Mouse (Mus musculus): ENCODE measurements around the gene Gm17334. TPM values are rescaled to one million over a fixed set of nuclear protein-coding genes. Genes with fewer than 3 reads are reported as not detected.

Gm17334 gene
- total RNA-seq, 2 experiments from 2014 or later, result 1.1 TPM; not detected in 1

- DNase-seq, result no peak
Measured at GRCm38 (mm10) chr11:53745260-53745659, 27.7 kb downstream of the Gm17334 start.

- no peak for DNase-seq
Measured at GRCm38 (mm10) chr11:53742353-53742752, 30.6 kb downstream of the Gm17334 start.

GRCm38 (mm10) chr11:53737573-53737946 is 35.4 kb downstream of the Gm17334 start:
- DNase-seq, result peak; percentile 54 to 60

GRCm38 (mm10) chr11:53736771-53737572 is 36.0 kb downstream of the Gm17334 start:
- DNase-seq, result peak; percentile 77 to 84

- peak; percentile 59 to 74 for DNase-seq
Measured at GRCm38 (mm10) chr11:53735682-53736245, 37.2 kb downstream of the Gm17334 start.

- DNase-seq, result no peak
Measured at GRCm38 (mm10) chr11:53734970-53735681, 37.9 kb downstream of the Gm17334 start.

GRCm38 (mm10) chr11:53734431-53734830 is 38.6 kb downstream of the Gm17334 start:
- DNase-seq, result no peak

- DNase-seq, result no peak
Measured at GRCm38 (mm10) chr11:53733824-53734223, 39.2 kb downstream of the Gm17334 start.

GRCm38 (mm10) chr11:53732244-53732643 is 40.7 kb downstream of the Gm17334 start:
- no peak for DNase-seq

GRCm38 (mm10) chr11:53731457-53731856 is 41.5 kb downstream of the Gm17334 start:
- no peak for DNase-seq

Small RNA genes lying within 50 kb of the gene (microRNA-seq; reads per million reads assigned to microRNA genes)
- gene Mir7671, result 1.5 reads per million

Other genes starting within 250 kb of the Gm17334 start
- gene Kif3a, start 205.8 kb downstream of the Gm17334 start, total RNA-seq (2021), result 10 to 100 TPM; 24.1 to 31.1 TPM
- gene Il4, start 154.5 kb downstream of the Gm17334 start, total RNA-seq (2021), result not detected
- not detected for gene Il13, start 138.5 kb downstream of the Gm17334 start, total RNA-seq (2021)
- 10 to 100 TPM; 12.1 to 17.1 TPM for gene Rad50, start 65.9 kb downstream of the Gm17334 start, total RNA-seq (2021)
- gene Il5, start 52.4 kb downstream of the Gm17334 start, total RNA-seq (2021), result not detected
- gene Irf1, start 3.2 kb downstream of the Gm17334 start, total RNA-seq (2021), result 10 to 100 TPM; 24.3 to 26.0 TPM
- gene Gm12216, start 86.1 kb upstream of the Gm17334 start, total RNA-seq (2021), result 1 to 10 TPM; 5.2 to 7.5 TPM
- gene Slc22a5, start 118.5 kb upstream of the Gm17334 start, total RNA-seq (2021), result 10 to 100 TPM; 41.2 to 41.8 TPM
- 1 to 10 TPM; 5.5 to 5.7 TPM for gene Slc22a21, start 207.1 kb upstream of the Gm17334 start, total RNA-seq (2021)